Mouse (Mus musculus) heart, embryonic 13.5 days (tissue): ENCODE data around the gene Gstp2. TPM values are rescaled to one million over a fixed set of nuclear protein-coding genes. Genes with fewer than 3 reads are reported as not detected.

ENCODE experiments used
- ATAC-seq: fragments of 200-750 bp; cut with Nextera tagmentation; 2 replicates; pipeline ENCODE4 v1.8.0; 2017; ENCODE audit warnings: moderate TSS enrichment; ENCODE audit not compliant: insufficient number of reproducible peaks, low FRiP score, low TSS enrichment; ENCODE audit errors: extremely low read depth
- H3K27ac ChIP-seq: fragments of 300-500 bp; sonication (generic); replicated peaks from 2 replicates; pipeline ENCODE4 v1.5.1; 2015; ENCODE audit warnings: moderate library complexity, mild to moderate bottlenecking, inconsistent platforms
- H3K27me3 ChIP-seq: fragments of 300-500 bp; sonication (generic); replicated peaks from 2 replicates; pipeline ENCODE4 v1.6.1; 2015; ENCODE audit warnings: mild to moderate bottlenecking, inconsistent platforms
- H3K36me3 ChIP-seq: fragments of 300-500 bp; sonication (generic); 2 replicates; pipeline ENCODE4 v1.6.1; 2015; ENCODE audit warnings: mild to moderate bottlenecking, inconsistent platforms
- H3K4me1 ChIP-seq: fragments of 300-500 bp; sonication (generic); 2 replicates; pipeline ENCODE4 v1.6.1; 2015; ENCODE audit warnings: inconsistent platforms
- H3K4me2 ChIP-seq: fragments of 300-500 bp; sonication (generic); 2 replicates; pipeline ENCODE4 v1.6.1; 2015; ENCODE audit warnings: inconsistent platforms, mild to moderate bottlenecking, moderate library complexity
- H3K4me3 ChIP-seq: fragments of 300-500 bp; sonication (generic); 2 replicates; pipeline ENCODE4 v1.5.1; 2015; ENCODE audit warnings: moderate library complexity, mild to moderate bottlenecking, inconsistent platforms
- H3K9ac ChIP-seq: fragments of 300-500 bp; sonication (generic); 2 replicates; pipeline ENCODE4 v1.6.1; 2015; ENCODE audit warnings: inconsistent platforms, mild to moderate bottlenecking, moderate library complexity
- H3K9me3 ChIP-seq: fragments of 300-500 bp; sonication (generic); 2 replicates; pipeline ENCODE4 v1.6.1; 2016; ENCODE audit warnings: inconsistent platforms
- WGBS: fragments of 180-500 bp; shearing (Covaris S2); methylation state at CpG from one replicate; pipeline ENCODE4 v1.1.7; 2015; ENCODE audit warnings: mixed read lengths; 5-methylcytosine and 5-hydroxymethylcytosine counted together
- polyA plus RNA-seq: library from polyadenylated mRNA; unstranded; fragments of >200 nt; fragmentation: Nextera tagmentation; extraction: Ambion mirVana; gene quantifications from 2 replicates; pipeline ENCODE4 v1.2.1, GENCODE M21; 2015

Gene Gstp2
- polyA plus RNA-seq, 1 experiment from 2014 or later: 5.1 TPM

DNA sequence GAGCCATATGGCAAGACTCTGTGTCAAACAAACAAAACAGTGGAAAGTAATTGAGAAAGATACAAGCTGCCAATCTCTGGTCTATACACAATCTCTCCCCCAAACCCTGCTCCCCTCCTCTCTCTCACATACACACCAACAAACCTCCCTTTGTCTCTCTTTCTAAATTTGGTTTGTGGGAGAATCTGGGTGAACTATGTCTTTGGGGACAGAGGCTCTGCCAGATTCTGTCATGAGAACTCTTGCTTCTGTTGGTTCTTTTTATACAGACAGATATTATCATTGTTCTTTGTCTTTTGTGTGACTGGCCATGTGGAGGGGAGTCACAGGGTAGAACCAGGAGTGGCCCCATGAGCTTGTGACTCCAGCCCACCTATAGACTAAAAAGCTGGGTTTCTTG lies 18.2 kb downstream of the Gstp2 start:
- Histone ChIP-seq H3K36me3 (no peaks in the 10 kb centered on the region), H3K4me1 (no peaks in the 10 kb centered on the region), H3K27ac (no peak overlapping the region), H3K4me2 (no peak overlapping the region), H3K4me3 (no peak overlapping the region), H3K9me3 (peaks cover 11% of the 10 kb centered on the region; the same call in 1 of the 2 replicates), H3K27me3 (no peaks in the 10 kb centered on the region), H3K9ac (no peak overlapping the region)
- no peak for ATAC-seq

DNA sequence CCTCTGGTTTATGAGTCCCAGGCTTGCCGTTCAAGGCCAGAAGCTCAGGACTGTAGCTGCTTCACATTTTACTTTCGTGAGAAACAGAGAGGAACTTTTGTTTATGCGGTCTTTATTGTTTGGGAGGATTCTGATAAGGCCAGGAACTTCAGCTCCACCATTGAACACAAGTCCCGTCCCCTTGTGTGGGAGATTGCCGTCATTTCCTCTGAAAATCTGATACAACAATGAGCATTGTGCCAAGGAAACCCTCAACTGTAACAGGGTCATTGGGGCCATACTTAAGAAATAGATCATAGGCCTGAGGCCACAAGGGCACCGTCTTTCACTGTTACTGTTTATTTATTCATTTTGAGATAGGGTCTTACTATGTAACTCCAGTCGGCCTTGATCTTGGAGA lies 22.6 kb downstream of the Gstp2 start:
- Histone ChIP-seq H3K4me1 (peaks cover 8% of the 10 kb centered on the region; the same call in 1 of the 2 replicates), H3K4me2 (no peak overlapping the region), H3K9ac (no peak overlapping the region), H3K36me3 (no peaks in the 10 kb centered on the region), H3K27ac (no peak overlapping the region), H3K27me3 (no peaks in the 10 kb centered on the region), H3K9me3 (peaks cover 11% of the 10 kb centered on the region; the same call in 1 of the 2 replicates), H3K4me3 (no peak overlapping the region)
- no peak for ATAC-seq
- 61% methylated on average over 7 of the region's 7 CpGs for WGBS

GRCm38 (mm10) chr19:4018743-4019583 lies 26.9 kb downstream of the Gstp2 start:
- Histone ChIP-seq H3K36me3 (no peaks in the 10 kb centered on the region), H3K9ac (peak overlapping the region; percentile 56), H3K27ac (no peak overlapping the region; the same call in 1 of the 2 replicates), H3K4me2 (no peak overlapping the region), H3K4me3 (no peak overlapping the region), H3K4me1 (peaks cover 17% of the 10 kb centered on the region), H3K9me3 (no peaks in the 10 kb centered on the region), H3K27me3 (no peaks in the 10 kb centered on the region)
- ATAC-seq: no peak; the same call in 1 of the 2 replicates
- 33% methylated on average over 18 of the region's 18 CpGs for WGBS

DNA sequence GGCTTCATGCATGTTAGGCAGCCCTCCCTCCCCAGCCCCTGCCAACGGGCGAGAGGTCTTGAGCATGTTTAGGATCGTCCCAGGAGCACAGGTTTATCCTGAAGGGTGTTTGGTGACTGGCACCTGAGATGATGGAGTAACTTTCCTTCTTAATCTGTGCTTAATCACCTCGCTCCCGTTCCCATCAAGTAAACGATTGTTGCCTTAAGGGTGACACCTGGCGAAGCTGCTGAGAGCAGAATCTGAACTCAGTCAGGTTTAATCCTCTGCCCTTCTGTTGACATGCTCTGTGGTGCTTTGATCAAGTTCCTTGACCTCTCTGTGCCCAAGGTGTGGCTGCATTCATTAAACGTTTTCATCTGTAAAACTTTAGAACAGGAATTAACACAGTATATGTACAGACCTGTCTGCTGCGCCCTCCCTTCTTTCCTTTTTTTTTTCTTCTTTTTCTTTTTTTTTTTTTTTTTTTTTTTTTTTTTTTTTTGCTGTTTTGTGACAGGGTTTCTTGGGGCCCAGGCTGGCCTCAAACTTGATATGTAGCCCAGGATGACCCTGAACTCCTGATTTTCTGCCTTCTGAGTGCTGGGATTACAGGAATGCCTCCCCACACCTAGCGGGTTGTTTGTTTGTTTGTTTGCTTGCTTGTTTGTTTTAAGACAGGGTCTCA lies 27.8 kb downstream of the Gstp2 start:
- Histone ChIP-seq H3K36me3 (no peaks in the 10 kb centered on the region), H3K27ac (no peak overlapping the region), H3K4me3 (no peak overlapping the region), H3K9ac (no peak overlapping the region), H3K9me3 (no peaks in the 10 kb centered on the region), H3K27me3 (no peaks in the 10 kb centered on the region), H3K4me1 (peaks cover 25% of the 10 kb centered on the region), H3K4me2 (no peak overlapping the region)
- ATAC-seq: no peak
- 61% methylated on average over 10 of the region's 10 CpGs for WGBS

- no peak for ATAC-seq
- Histone ChIP-seq H3K27me3 (no peaks in the 10 kb centered on the region), H3K4me1 (peaks cover 40% of the 10 kb centered on the region), H3K27ac (no peak overlapping the region), H3K4me3 (no peak overlapping the region), H3K36me3 (peaks cover 6% of the 10 kb centered on the region), H3K9ac (no peak overlapping the region), H3K9me3 (no peaks in the 10 kb centered on the region), H3K4me2 (no peak overlapping the region)
- 38% methylated on average over 5 of the region's 5 CpGs for WGBS
Observed at GRCm38 (mm10) chr19:4015635-4016034, 30.2 kb downstream of the Gstp2 start.

GRCm38 (mm10) chr19:4014802-4015201 lies 31.0 kb downstream of the Gstp2 start:
- Histone ChIP-seq H3K4me1 (peaks cover 40% of the 10 kb centered on the region), H3K36me3 (peaks cover 14% of the 10 kb centered on the region), H3K27ac (no peak overlapping the region), H3K9me3 (no peaks in the 10 kb centered on the region), H3K27me3 (no peaks in the 10 kb centered on the region), H3K9ac (peak overlapping the region; percentile 5; the same call in 1 of the 2 replicates), H3K4me2 (no peak overlapping the region), H3K4me3 (no peak overlapping the region)
- ATAC-seq: no peak

DNA sequence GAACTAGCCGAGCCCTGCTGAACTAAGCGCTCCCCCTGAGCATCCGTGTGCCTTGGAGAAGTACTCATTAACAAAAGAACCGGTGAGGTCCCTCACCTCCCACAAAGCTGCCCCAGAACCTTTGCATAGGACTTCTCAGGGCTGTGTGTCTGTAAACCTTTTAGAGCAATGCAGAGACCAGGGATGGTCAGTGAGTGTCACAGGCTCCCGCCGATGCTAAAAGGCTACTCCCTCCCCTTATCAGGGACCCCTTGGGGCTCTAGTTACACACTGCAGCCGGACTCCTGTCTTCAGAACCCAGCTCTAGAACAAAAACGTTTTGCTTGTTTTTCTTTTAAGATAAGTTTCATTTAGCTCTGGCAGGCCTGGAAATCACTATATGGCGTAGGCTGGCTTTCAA lies 32.8 kb downstream of the Gstp2 start:
- Histone ChIP-seq H3K4me1 (peaks cover 32% of the 10 kb centered on the region), H3K4me3 (peak overlapping the region; percentile 83), H3K27me3 (no peaks in the 10 kb centered on the region), H3K27ac (peak overlapping the region; percentile 73), H3K4me2 (peak overlapping the region; percentile 68), H3K9me3 (no peaks in the 10 kb centered on the region), H3K36me3 (peaks cover 31% of the 10 kb centered on the region), H3K9ac (peak overlapping the region; percentile 77)
- 7% methylated on average over 9 of the region's 9 CpGs for WGBS
- peak; percentile 32 for ATAC-seq

GRCm38 (mm10) chr19:4012432-4013022 lies 33.3 kb downstream of the Gstp2 start, which contains the start of gene Ndufv1:
TSS of gene Ndufv1 (minus strand) at chr19:4012806.
- ATAC-seq: peak; percentile 98
- 0% methylated on average over 45 of the region's 45 CpGs for WGBS

GRCm38 (mm10) chr19:4011086-4011485 lies 34.7 kb downstream of the Gstp2 start:
- ATAC-seq: no peak
- Histone ChIP-seq H3K4me1 (peaks cover 32% of the 10 kb centered on the region), H3K4me3 (peak overlapping the region; percentile 83; the same call in 1 of the 2 replicates), H3K27ac (no peak overlapping the region), H3K9me3 (no peaks in the 10 kb centered on the region), H3K27me3 (no peaks in the 10 kb centered on the region), H3K4me2 (peak overlapping the region; percentile 79), H3K9ac (peak overlapping the region; percentile 91), H3K36me3 (peaks cover 51% of the 10 kb centered on the region)
- 92% methylated on average over 5 of the region's 5 CpGs for WGBS

More at GRCm38 (mm10) chr19:4012432-4013022, 33.3 kb downstream of the Gstp2 start, which contains the start of gene Ndufv1:
- H3K27me3 ChIP-seq: no peaks in the 10 kb centered on the region
- H3K27ac ChIP-seq: peak within 1 kb of the TSS; percentile 82
- H3K4me1 ChIP-seq: peaks cover 32% of the 10 kb centered on the region
- peaks cover 37% of the 10 kb centered on the region for H3K36me3 ChIP-seq
- H3K9me3 ChIP-seq: no peaks in the 10 kb centered on the region
- H3K4me2 ChIP-seq: peak within 1 kb of the TSS; percentile 79
- H3K9ac ChIP-seq: peak within 1 kb of the TSS; percentile 91
- peak within 1 kb of the TSS; percentile 83 for H3K4me3 ChIP-seq

DNA sequence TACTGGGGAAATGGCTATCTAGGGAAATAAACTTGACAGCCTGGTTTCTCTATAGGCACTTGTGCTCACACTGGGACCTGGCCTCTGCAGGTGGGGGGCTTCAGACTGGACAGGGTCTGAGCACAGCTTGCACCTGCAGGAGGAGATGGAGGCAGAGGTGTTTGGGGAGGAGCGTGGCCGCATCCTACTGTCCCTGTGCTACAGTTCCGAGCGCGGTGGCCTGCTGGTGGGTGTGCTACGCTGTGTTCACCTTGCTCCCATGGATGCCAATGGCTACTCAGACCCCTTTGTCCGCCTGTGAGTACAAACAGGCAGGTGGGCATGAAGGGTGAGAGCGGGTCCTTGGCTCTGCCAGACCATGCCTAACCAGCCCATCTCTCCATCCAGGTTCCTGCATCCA lies 39.9 kb downstream of the Gstp2 start:
- WGBS: 89% methylated on average over 8 of the region's 8 CpGs
- Histone ChIP-seq H3K9ac (0 out of 2 replicates have a peak overlapping the region, but pooled peaks have one; percentile 8), H3K4me1 (peaks cover 49% of the 10 kb centered on the region), H3K4me3 (no peak overlapping the region), H3K9me3 (no peaks in the 10 kb centered on the region), H3K36me3 (peaks cover 66% of the 10 kb centered on the region), H3K4me2 (no peak overlapping the region), H3K27me3 (no peaks in the 10 kb centered on the region), H3K27ac (0 out of 2 replicates have a peak overlapping the region, but pooled peaks have one; percentile 98)
- no peak for ATAC-seq

DNA sequence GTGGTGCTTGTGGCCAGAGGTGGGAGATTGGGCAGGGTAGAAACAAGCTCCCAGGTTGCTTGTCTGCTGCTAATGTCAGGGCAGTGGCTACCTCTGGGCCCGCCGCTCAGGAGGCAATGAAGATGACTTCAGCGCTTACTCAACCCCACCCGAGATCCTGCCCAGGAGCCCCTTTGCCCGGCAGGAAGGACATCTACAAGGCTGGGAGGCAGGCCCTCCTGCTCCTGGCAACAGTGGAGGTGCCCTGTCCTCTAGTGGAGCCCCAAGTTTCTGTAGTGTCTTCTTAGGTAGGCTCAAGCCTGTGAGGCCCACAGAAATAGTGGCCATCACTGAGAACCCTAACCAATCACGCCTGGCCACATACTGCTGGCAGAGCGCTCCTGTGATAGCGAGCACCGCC lies 40.7 kb downstream of the Gstp2 start:
- ATAC-seq: no peak
- 79% methylated on average over 9 of the region's 9 CpGs for WGBS
- Histone ChIP-seq H3K9me3 (no peaks in the 10 kb centered on the region), H3K4me2 (peak overlapping the region; percentile 65), H3K36me3 (peaks cover 58% of the 10 kb centered on the region), H3K9ac (peak overlapping the region; percentile 80), H3K27me3 (no peaks in the 10 kb centered on the region), H3K4me1 (peaks cover 49% of the 10 kb centered on the region), H3K4me3 (no peak overlapping the region), H3K27ac (peak overlapping the region; percentile 98)
